Mouse (Mus musculus) lung, postnatal 0 days (tissue): ENCODE results near the gene Ubox5. TPM values are rescaled to one million over a fixed set of nuclear protein-coding genes. Genes with fewer than 3 reads are reported as not detected.

Experiments used
- ATAC-seq: fragments of 200-750 bp; cut with Nextera tagmentation; 2 replicates; pipeline ENCODE4 v1.8.0; 2017; ENCODE audit warnings: moderate library complexity
- DNase-seq: peaks from one replicate; pipeline ENCODE4 v3.0.0-alpha.2; 2016; ENCODE audit warnings: low spot score
- H3K27ac ChIP-seq: fragments of 300-500 bp; sonication (generic); 2 replicates; pipeline ENCODE4 v1.5.1; 2014; ENCODE audit warnings: antibody characterized with exemption, mild to moderate bottlenecking, low read length, mixed read lengths
- H3K27me3 ChIP-seq: fragments of 300-500 bp; sonication (generic); replicated peaks from 2 replicates; pipeline ENCODE4 v1.6.1; 2014; ENCODE audit warnings: low read length, mixed read lengths; ENCODE audit not compliant: insufficient read depth
- H3K36me3 ChIP-seq: fragments of 300-500 bp; sonication (generic); 2 replicates; pipeline ENCODE4 v1.6.1; 2014; ENCODE audit warnings: low read length, mixed read lengths; ENCODE audit not compliant: insufficient read depth
- H3K4me1 ChIP-seq: fragments of 300-500 bp; sonication (generic); 2 replicates; pipeline ENCODE4 v1.6.1; 2014; ENCODE audit warnings: antibody characterized with exemption, low read depth, low read length, mixed read lengths; ENCODE audit not compliant: insufficient read depth
- H3K4me2 ChIP-seq: fragments of 300-500 bp; sonication (generic); replicated peaks from 2 replicates; pipeline ENCODE4 v1.6.1; 2014; ENCODE audit warnings: low read depth, mild to moderate bottlenecking, low read length, moderate library complexity, mixed read lengths
- H3K4me3 ChIP-seq: fragments of 300-500 bp; sonication (generic); 2 replicates; pipeline ENCODE4 v1.5.1; 2014; ENCODE audit warnings: low read depth, low read length
- H3K9ac ChIP-seq: fragments of 300-500 bp; sonication (generic); replicated peaks from 2 replicates; pipeline ENCODE4 v1.6.1; 2014; ENCODE audit warnings: low read depth, mild to moderate bottlenecking
- H3K9me3 ChIP-seq: fragments of 300-500 bp; sonication (generic); 2 replicates; pipeline ENCODE4 v1.6.1; 2016; ENCODE audit warnings: low read length, mixed read lengths
- CTCF ChIP-seq: IDR thresholded peaks from 2 replicates; pipeline ENCODE4 v1.5.1; 2016; ENCODE audit warnings: antibody characterized with exemption, mild to moderate bottlenecking
- EP300 ChIP-seq: IDR thresholded peaks from 2 replicates; pipeline ENCODE4 v1.6.1; 2016; ENCODE audit warnings: antibody characterized with exemption, mild to moderate bottlenecking, control low read depth
- WGBS: fragments of 180-500 bp; shearing (Covaris S2); extraction: QIAGEN DNeasy Blood & Tissue Kit; methylation state at CpG from one replicate; pipeline ENCODE4 v1.1.7; 2014; 5-methylcytosine and 5-hydroxymethylcytosine counted together
- polyA plus RNA-seq: library from polyadenylated mRNA; unstranded; fragments of >200 nt; fragmentation: Nextera tagmentation; extraction: Ambion mirVana; gene quantifications from 2 replicates; pipeline ENCODE4 v1.2.1, GENCODE M21; 2015

The Ubox5 gene
- polyA plus RNA-seq, 1 experiment from 2014 or later, result 4.4 TPM

- H3K4me2 ChIP-seq, result no peak overlapping the region
- ATAC-seq, result no peak
- H3K4me1 ChIP-seq, result no peaks in the 10 kb centered on the region
- H3K4me3 ChIP-seq, result no peak overlapping the region
- WGBS, result 76% methylated on average over 8 of the region's 8 CpGs
- no peak overlapping the region for H3K27ac ChIP-seq
- H3K9ac ChIP-seq, result no peak overlapping the region
- TF ChIP-seq EP300 (no peak), CTCF (no peak)
- no peaks in the 10 kb centered on the region for H3K9me3 ChIP-seq
- no peak for DNase-seq
- peaks cover 29% of the 10 kb centered on the region for H3K36me3 ChIP-seq
- H3K27me3 ChIP-seq, result no peaks in the 10 kb centered on the region
Observed at GRCm38 (mm10) chr2:130546957-130547356, 82.9 kb downstream of the Ubox5 start.

- 54% methylated on average over 9 of the region's 9 CpGs for WGBS
- Histone ChIP-seq H3K9ac (no peak overlapping the region), H3K4me3 (no peak overlapping the region), H3K4me2 (no peak overlapping the region), H3K9me3 (no peaks in the 10 kb centered on the region), H3K4me1 (no peaks in the 10 kb centered on the region), H3K36me3 (peaks cover 27% of the 10 kb centered on the region), H3K27ac (no peak overlapping the region), H3K27me3 (no peaks in the 10 kb centered on the region)
- DNase-seq, result no peak
- ATAC-seq, result no peak
- TF ChIP-seq EP300 (no peak), CTCF (no peak)
Observed at GRCm38 (mm10) chr2:130540266-130540665, 89.6 kb downstream of the Ubox5 start.

Other genes with a start within 250 kb of the Ubox5 start
- 13.9 and 14.9 TPM in 2 replicates for gene Cpxm1, start 232.5 kb downstream of the Ubox5 start, polyA plus RNA-seq
- 0.10 TPM in 1 of 2 replicates, not detected in the other for gene Gm28372, start 224.8 kb downstream of the Ubox5 start, polyA plus RNA-seq
- gene 1700020A23Rik, start 224.8 kb downstream of the Ubox5 start, polyA plus RNA-seq, result not detected in 2 replicates
- gene Tmem239, start 223.6 kb downstream of the Ubox5 start, polyA plus RNA-seq, result not detected in 2 replicates
- 46.8 and 47.0 TPM in 2 replicates for gene Vps16, start 205.7 kb downstream of the Ubox5 start, polyA plus RNA-seq
- 6.8 and 8.0 TPM in 2 replicates for gene Pced1a, start 205.3 kb downstream of the Ubox5 start, polyA plus RNA-seq
- 46.1 and 52.1 TPM in 2 replicates for gene Ptpra, start 179.8 kb downstream of the Ubox5 start, polyA plus RNA-seq
- 61.0 and 64.0 TPM in 2 replicates for gene Mrps26, start 66.3 kb downstream of the Ubox5 start, polyA plus RNA-seq
- gene Oxt, start 53.9 kb downstream of the Ubox5 start, polyA plus RNA-seq, result not detected in 2 replicates
- not detected in 2 replicates for gene Avp, start 47.5 kb downstream of the Ubox5 start, polyA plus RNA-seq
- 4.8 and 5.9 TPM in 2 replicates for gene Fastkd5, start within 50 bp of the Ubox5 start, polyA plus RNA-seq
- gene Lzts3, start 12.8 kb upstream of the Ubox5 start, polyA plus RNA-seq, result 0.95 and 1.5 TPM in 2 replicates
- 82.6 and 90.9 TPM in 2 replicates for gene Ddrgk1, start 34.6 kb upstream of the Ubox5 start, polyA plus RNA-seq
- 50.6 and 51.1 TPM in 2 replicates for gene Itpa, start 37.6 kb upstream of the Ubox5 start, polyA plus RNA-seq
- 0.21 and 0.37 TPM in 2 replicates for gene Slc4a11, start 67.5 kb upstream of the Ubox5 start, polyA plus RNA-seq